Mouse (Mus musculus) right cerebral cortex, postnatal 10 days (tissue): ENCODE data around the gene Oas2.
A peak's percentile ranks its signal among the peaks of the same experiment; 100 is the strongest.

Experiments
- DNase-seq, 2 experiments: peaks; one replicate each; pipeline ENCODE4 v3.0.0; 2021; ENCODE audit warnings: low spot score in 2 of 2

The Oas2 gene

GRCm38 (mm10) chr5:120732740-120733139 is 16.9 kb downstream of the Oas2 start:
- DNase-seq: no peak

DNA sequence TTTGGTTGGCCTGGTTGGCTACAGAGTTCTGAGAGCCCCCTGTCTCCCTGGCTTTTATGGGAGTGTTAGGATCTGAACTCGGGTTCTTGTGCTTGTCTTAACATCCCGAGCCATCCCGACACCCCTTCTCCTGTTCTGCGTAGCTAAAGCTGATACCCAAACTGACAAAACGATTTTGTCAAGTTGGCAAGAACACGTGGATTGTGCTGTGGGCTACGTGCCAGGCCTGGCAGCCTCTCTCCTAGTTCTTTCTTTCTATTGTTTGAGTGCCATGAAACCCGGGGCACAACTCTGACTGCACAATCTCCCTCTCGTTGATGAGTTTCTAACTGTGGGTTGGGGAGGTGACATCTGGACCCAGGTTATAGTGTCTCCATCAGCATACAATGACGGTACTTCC is 20.3 kb downstream of the Oas2 start:
- DNase-seq: peak in 1 of 2 experiments; percentile 73

DNA sequence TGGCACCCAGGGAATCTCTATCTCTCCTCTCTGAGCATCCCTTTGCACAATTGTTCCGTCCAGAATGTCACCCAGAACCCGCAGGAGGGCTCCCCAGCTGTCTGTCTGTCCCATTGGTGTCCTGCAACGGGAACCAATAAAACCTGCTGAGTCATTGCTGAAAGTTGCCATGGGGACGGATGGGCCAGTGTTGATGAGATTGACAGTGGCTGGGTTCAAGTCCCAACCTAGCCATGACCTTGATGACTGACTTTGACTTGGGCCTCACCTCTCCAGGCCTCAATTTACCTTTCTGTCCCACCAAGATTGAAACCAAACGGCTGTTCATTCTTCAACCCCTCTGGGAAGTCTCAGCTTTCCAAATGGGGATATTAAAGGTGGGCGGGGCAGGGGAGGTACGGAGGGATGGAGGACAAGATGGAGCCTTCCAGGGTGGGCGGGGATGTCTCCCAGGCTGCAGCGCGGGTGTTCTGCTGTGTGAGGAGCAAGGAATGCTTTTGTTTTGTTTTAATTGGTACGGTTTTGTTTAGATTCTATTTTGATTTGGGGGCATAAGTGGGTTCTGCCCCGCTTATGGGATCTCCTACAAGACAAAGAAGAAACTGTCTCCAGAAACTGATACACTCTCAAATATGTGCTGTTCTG is 23.7 kb downstream of the Oas2 start:
- no peak for DNase-seq

DNA sequence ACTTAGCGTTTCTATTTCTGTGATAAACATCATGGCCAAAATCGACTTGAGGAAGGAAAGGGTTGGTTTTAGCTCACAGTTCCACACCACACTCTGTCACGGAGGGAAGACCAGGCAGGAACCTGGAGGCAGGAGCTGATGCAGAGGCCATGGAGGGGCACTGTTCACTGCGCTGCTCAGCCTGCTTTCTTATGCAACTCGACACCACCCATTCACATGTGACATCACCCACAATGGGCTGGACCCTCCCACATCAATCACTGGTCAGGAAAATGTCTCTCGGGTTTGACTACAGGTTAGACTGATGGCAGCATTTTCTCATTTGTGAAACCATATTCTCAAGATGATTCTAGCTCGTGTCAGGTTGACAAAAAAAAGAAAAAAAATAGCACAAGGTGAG is 28.6 kb downstream of the Oas2 start:
- no peak for DNase-seq

GRCm38 (mm10) chr5:120718600-120719378 is 30.9 kb downstream of the Oas2 start:
- DNase-seq: no peak

GRCm38 (mm10) chr5:120717136-120717535 is 32.5 kb downstream of the Oas2 start:
- DNase-seq: peak; percentile 44 to 53

- DNase-seq: peak; percentile 76 to 88
Measured at GRCm38 (mm10) chr5:120714314-120714713, 35.3 kb downstream of the Oas2 start.

DNA sequence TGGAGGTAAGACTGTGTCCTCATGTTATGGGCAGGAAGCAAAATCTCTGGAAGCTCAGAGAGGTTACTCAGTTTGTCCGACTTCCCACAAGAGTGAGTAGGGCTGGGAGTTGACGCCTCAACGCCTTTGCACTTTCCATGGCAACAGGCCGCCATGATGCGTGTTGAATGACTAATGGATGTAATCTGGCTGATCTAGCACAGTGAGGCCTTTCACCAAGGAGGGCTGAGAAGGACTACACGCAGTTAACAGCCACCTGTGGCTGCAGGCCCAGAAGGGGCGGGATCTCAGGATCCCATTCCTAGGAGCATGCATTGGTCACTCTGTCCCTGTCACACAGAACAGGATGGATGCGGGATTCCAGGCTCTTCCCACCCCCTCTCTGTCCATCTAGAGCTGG is 36.9 kb downstream of the Oas2 start:
- peak; percentile 71 to 78 for DNase-seq

DNA sequence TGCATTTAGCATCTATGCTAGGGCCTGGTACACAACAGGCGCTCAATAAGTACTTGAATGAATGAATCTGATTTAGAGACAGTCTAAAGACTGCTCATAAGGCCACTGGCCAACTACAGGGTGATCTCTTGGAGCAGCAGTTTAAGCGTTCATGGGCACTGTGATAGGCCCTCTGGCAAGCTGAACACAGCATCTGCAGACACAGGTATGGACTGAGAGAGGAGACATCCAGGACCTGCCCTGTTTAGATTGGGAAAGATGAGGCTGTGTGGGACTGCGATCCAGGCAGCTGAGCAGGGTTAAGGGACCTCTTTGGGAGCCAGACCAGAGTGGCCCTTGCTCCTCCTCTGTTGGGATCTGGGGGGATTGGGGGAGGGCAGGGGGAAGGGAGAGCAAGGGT is 37.8 kb downstream of the Oas2 start, which contains the start of gene Dtx1:
Dtx1 (minus strand) TSS at position 101 of the 400 bp plus-strand sequence.
- no peak for DNase-seq

DNA sequence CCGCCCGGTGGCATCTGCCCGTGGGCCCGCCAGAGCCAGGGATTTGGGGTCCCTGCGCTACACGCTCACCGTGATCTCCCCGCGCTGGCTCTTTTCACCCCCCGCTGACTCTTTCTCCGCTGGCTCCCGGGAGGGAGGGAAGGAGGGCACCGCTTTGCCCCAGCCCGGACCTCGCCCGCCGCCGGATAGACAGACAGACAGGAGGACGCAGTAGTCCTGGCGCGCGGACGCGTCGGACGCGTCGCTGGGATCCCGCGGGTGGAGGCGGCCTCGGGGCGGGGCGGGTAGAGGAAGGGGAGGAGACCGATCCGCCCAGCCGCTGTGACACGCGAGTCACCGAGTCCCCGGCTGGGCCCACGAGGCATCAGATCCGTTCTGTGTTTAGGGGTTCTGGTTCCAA is 38.2 kb downstream of the Oas2 start:
- peak; percentile 91 for DNase-seq

- DNase-seq: peak; percentile 72 to 75
Measured at GRCm38 (mm10) chr5:120710826-120711248, 38.8 kb downstream of the Oas2 start.

GRCm38 (mm10) chr5:120710161-120710825 is 39.4 kb downstream of the Oas2 start:
- DNase-seq: peak; percentile 79 to 82

- DNase-seq: no peak
Measured at GRCm38 (mm10) chr5:120706976-120707375, 42.7 kb downstream of the Oas2 start.

GRCm38 (mm10) chr5:120706541-120706940 is 43.1 kb downstream of the Oas2 start:
- DNase-seq: peak; percentile 69 to 72

GRCm38 (mm10) chr5:120704421-120704820 is 45.2 kb downstream of the Oas2 start:
- no peak for DNase-seq

GRCm38 (mm10) chr5:120703660-120704059 is 46.0 kb downstream of the Oas2 start:
- no peak for DNase-seq

DNA sequence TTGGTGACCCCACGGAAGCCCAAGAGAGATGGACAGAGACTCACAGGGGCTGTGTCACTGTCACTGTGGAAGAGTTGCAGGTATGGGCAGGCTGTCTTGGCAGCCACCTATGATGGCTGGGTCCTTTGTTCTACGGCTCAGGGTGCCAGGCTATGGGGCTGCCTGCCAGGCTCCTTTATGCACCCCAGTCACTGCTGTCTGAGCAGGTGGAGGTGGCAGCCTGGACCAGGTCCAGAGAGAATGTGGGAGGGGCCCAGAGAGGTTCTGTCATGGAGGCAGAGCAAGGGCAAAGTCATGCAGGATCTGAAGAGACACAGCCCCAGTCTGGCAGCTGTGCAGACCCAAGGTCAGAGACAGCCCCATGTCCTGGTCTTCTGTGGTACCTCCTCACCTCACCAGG is 46.7 kb downstream of the Oas2 start:
- no peak for DNase-seq

- DNase-seq: no peak
Measured at GRCm38 (mm10) chr5:120702421-120702820, 47.2 kb downstream of the Oas2 start.

DNA sequence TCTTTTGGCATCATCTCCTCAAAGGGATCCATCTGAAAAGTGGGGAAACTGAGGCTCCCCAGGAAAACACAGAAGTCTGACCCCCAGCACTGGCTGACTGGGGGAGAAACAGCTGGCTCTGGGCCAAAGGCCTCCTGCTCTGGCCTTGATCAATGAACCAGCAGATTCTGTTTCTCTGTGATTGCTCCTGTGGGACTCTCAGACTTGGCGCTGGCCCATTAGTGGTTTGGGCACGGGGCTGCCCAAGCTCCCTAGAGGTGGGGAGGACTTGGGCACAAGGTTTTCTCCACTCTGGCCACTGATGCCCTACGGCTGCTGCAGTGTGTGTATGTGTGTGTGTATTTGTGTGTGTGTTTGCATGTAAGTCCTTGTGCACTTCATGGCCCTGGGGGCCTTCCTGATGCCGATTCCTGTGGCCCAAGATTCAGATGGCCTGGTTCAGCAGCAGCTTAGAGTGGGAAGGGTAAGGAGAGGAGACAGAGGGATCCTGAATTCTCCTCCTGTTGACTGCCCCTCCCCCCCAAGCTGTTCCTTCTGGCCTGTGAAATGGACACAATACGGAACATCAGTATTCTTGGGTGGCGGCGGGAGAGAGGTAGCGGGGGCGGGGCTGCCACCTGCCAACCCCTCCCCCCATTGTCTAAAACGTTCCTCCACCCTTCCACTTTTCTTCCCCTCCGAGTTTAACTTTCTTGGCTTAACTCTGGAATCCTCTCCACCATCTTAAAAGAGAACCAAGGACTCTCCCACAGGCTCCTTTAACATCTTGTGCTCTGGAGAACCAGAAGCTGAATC is 48.5 kb downstream of the Oas2 start:
- DNase-seq: peak in 1 of 2 experiments; percentile 48

DNA sequence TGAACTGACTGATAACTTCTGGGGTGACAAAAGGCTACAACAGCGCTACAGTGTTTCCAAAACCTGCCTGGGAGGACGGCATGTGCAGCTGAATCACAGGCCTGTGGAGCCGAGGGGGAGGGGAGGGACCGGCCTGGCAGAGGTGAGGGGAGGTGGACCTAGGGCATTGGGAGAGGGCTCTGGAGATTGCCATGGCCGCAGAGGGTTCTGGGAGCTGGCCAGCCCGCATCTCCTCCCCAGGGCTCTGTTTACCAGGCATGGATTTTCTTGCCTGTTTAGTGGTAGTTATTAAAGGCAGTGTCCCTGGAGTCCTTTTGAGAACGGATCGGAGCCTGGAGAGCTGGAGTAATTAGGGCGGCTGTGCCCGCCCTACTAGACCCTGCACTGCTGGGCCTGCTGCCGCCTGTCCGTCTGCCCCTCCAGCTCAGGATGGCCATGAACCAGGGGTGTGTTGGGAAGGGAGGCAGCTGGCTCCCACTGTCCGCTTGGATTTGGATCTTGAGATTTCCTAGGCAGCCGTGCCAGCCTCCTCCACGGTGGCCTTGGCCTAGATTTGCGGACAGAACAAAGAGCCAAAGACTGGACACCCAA is 50.8 kb downstream of the Oas2 start:
- DNase-seq: peak; percentile 72 to 79

GRCm38 (mm10) chr5:120698181-120698580 is 51.5 kb downstream of the Oas2 start:
- DNase-seq: no peak
